Mouse (Mus musculus): ENCODE results near the gene Rcor1. TPM values are rescaled to one million over a fixed set of nuclear protein-coding genes. Genes with fewer than 3 reads are reported as not detected.

The Rcor1 gene
- total RNA-seq, 2 experiments from 2014 or later, result 38.5 to 39.2 TPM

- DNase-seq, result peak; percentile 55
These were observed 123.3 kb downstream of the Rcor1 start for GRCm38 (mm10) chr12:111162312-111163061.

GRCm38 (mm10) chr12:111164310-111164751 lies 125.2 kb downstream of the Rcor1 start:
- peak; percentile 91 for DNase-seq

- DNase-seq, result no peak
These were observed 126.1 kb downstream of the Rcor1 start for GRCm38 (mm10) chr12:111165146-111165812.

Other genes with a start within 250 kb of the Rcor1 start
- gene Mok, start 198.4 kb upstream of the Rcor1 start, total RNA-seq (2021), result 1 to 10 TPM; 1.4 to 1.6 TPM
- gene Zfp839, start 189.1 kb upstream of the Rcor1 start, total RNA-seq (2021), result 10 to 100 TPM; 11.4 to 15.4 TPM
- 10 to 100 TPM; 40.5 to 46.3 TPM for gene Cinp, start 150.2 kb upstream of the Rcor1 start, total RNA-seq (2021)
- gene Tecpr2, start 150.1 kb upstream of the Rcor1 start, total RNA-seq (2021), result 10 to 100 TPM in 1 of 2 experiments, 1 to 10 TPM in 1; 8.9 to 10.3 TPM
- gene Ankrd9, start 60.3 kb upstream of the Rcor1 start, total RNA-seq (2021), result 10 to 100 TPM; 35.7 to 49.7 TPM
- 10 to 100 TPM; 17.9 to 22.5 TPM for gene Traf3, start 127.0 kb downstream of the Rcor1 start, total RNA-seq (2021)
- gene 4930595D18Rik, start 145.1 kb downstream of the Rcor1 start, total RNA-seq (2021), result not detected
- gene Amn, start 231.7 kb downstream of the Rcor1 start, total RNA-seq (2021), result under 1 TPM in 1 of 2 experiments, not detected in 1; 0.27 TPM